Mouse (Mus musculus): Measurements from ENCODE around the gene Thsd7b. TPM values are rescaled to one million over a fixed set of nuclear protein-coding genes. Genes with fewer than 3 reads are reported as not detected.
"Not testable (repeated sequence)": the region's sequence is repeated elsewhere in the genome, so short reads cannot be mapped to it uniquely, and the experiment has no call there.

The Thsd7b gene
- polyA plus RNA-seq, 1 experiment, result 4.2 TPM

GRCm38 (mm10) chr1:129619440-129620301 is 346.6 kb downstream of the Thsd7b start:
- no peak for DNase-seq (ENCODE audit: extremely low spot score in 1 of 2, low spot score in 1 of 2)

- DNase-seq (ENCODE audit: extremely low spot score in 1 of 2, low spot score in 1 of 2), result no peak
Measured at GRCm38 (mm10) chr1:129624519-129624918, 351.4 kb downstream of the Thsd7b start.

- peak in 1 of 2 experiments; percentile 44 for DNase-seq (ENCODE audit: extremely low spot score in 1 of 2, low spot score in 1 of 2)
Measured at GRCm38 (mm10) chr1:129635146-129635545, 362.0 kb downstream of the Thsd7b start.

DNA sequence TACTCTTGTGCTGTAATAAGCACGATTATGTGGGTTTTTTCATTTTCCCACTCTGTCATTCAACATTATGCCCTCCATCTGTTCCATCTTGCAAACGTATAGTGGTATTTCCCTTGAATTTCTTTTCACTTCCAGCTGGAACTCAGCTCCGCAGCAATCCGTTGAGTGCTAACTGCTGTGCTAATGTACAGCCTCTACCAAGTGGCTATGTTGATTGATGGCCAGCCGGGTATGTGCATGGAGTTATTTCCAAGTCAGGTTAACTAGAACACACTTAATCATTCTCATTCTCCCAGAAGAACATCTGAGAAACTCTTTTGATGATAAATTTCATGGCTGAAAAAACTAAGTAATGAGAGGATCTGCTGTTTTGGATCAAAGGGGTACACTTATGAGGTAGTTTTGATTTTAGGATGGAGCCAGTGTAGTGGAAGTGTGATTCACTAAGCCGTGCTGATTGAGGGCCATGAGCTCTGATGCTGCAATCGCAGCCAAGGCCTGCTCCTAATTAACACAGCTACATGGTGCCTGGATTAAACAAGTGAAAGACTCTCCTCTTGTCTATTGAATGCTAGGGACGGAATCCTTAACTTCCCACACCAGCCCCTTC is 371.3 kb downstream of the Thsd7b start:
- DNase-seq (ENCODE audit: extremely low spot score in 1 of 2, low spot score in 1 of 2), result no peak

DNA sequence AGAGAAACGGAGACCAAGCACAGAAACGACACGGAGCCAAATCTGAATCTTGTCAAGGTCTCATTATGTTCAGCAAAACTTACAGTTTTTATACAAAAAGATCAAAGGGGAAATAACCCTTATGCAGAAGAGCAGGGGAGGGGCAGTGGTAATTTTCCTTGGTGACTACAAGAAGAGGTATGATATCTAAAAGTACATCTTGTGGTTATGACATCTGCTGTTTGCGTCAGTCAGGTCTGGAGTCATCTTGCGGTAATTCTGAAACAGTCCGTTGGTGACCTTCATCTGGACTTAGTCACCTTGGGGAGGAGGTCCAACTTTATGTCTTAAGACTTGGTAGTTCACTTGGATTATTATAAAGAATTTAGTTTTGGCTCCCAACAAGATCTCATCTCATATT is 378.3 kb downstream of the Thsd7b start:
- not testable (repeated sequence) for DNase-seq (ENCODE audit: extremely low spot score in 1 of 2, low spot score in 1 of 2)

GRCm38 (mm10) chr1:129658045-129658444 is 384.9 kb downstream of the Thsd7b start:
- peak; percentile 4 to 40 for DNase-seq (ENCODE audit: extremely low spot score in 1 of 2, low spot score in 1 of 2)

DNA sequence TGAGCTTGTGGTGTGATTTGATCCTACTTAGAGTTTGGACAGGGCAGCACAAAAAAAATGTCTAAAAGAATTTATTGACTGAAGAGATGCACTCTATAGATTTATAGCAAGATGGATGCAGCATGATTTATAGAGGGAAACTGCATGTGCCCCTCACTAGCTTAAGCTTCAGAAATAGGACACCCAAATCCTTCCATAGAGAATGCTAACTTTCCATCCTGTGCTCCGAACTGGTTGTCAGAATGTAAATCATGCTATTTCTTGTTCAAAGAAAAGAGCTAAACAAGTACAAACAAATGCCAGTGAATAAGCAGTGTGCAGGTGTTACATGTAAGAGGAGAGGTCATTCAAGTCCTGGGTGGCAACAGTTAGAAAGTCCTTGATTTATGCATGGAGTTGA is 402.8 kb downstream of the Thsd7b start:
- DNase-seq (ENCODE audit: extremely low spot score in 1 of 2, low spot score in 1 of 2), result no peak

DNA sequence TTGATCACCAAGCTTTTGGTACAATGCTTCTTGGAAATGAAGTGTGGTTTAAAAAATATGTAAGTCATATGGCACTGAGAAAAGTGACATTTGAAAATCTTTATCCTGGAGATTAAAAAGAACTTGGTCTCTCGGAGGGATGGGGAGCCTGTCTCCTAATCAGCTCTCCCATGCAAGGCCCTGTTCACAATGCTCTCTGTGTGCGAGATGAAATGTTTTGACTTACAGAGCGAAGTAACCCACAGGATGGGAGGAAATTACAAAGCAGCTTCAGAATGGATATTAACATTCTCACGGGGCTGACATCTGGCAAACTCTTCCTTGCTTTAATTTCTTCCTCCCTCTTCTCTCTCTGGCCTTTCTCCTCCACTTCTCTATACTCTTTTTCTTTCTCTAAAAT is 405.7 kb downstream of the Thsd7b start:
- no peak for DNase-seq (ENCODE audit: extremely low spot score in 1 of 2, low spot score in 1 of 2)

DNA sequence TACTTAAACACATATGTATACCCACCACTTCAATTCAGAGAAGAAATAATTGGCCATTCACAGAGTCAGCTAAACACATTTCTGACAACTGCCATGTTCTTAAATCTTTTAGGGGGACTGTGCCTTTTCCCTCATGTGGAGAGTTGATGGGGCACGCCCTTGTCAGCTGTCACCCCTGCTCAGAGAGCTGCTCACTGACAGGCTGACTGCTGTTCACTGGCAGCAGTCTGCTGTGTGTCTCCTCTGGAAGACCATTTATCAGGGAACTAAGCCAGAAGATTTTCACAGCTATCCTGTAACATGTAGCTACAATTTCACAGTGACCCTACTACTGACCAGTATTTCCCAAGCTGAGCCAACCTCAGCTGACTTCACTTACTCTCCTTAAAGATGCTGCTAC is 432.6 kb downstream of the Thsd7b start:
- DNase-seq (ENCODE audit: extremely low spot score in 1 of 2, low spot score in 1 of 2), result no peak

DNA sequence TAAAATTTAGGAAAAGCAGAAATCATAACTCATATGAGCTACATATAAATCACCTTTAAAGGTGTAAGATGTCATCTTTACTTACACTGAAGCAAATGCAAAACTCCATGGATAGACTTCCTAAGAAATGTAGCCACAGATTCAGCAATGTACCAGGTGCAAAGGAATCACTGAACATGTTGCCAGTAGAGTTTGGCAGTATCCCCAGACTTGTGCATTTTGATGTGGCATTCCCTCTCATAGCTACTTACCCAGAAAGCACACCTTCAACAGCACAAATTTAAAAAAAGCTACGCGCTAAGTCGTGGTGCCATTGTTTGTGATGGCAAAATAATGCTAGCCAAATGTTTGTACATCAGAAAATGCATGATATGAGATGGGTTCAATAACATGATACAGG is 439.6 kb downstream of the Thsd7b start:
- DNase-seq (ENCODE audit: extremely low spot score in 1 of 2, low spot score in 1 of 2), result peak; percentile 26 to 70

DNA sequence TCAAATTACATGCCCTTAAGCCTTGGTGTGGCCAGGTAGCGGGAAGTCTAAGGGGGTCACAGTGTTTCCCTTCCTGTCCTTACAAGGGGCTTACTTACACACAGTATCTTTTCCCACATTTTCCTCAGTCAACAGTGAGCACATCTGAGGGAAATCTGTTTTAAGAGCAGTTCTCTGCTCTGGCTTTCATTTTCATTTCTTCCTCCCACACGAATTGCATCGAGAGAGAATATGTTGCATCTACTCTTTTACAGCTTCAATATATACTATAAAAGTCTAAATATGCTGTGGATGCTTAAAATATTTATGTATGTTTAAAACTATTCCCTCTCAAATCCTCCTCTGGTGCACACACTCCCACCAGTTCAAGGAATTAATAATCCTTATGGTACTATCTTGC is 440.5 kb downstream of the Thsd7b start:
- peak in 1 of 2 experiments; percentile 16 for DNase-seq (ENCODE audit: extremely low spot score in 1 of 2, low spot score in 1 of 2)

- DNase-seq (ENCODE audit: extremely low spot score in 1 of 2, low spot score in 1 of 2), result no peak
Measured at GRCm38 (mm10) chr1:129719592-129719991, 446.5 kb downstream of the Thsd7b start.

GRCm38 (mm10) chr1:129731991-129732390 is 458.9 kb downstream of the Thsd7b start:
- DNase-seq (ENCODE audit: extremely low spot score in 1 of 2, low spot score in 1 of 2), result no peak

DNA sequence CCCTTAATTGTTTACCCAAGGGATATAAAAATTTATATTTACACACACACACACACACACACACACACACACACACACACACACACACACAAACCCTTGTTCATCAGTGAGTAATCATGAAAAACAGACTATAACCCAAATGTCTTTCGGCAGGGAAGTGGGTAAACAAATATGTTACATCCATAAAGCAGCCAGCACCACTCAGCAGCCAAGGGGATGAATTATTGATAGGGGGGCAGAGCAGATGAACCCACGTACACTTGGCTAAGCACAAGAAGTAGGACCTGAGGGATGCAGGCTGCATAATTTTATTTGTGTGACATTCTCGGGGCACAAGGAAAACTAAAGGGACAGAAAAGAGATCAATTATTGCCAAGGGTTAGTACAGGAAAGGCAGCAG is 474.5 kb downstream of the Thsd7b start:
- DNase-seq (ENCODE audit: extremely low spot score in 1 of 2, low spot score in 1 of 2), result no peak

DNA sequence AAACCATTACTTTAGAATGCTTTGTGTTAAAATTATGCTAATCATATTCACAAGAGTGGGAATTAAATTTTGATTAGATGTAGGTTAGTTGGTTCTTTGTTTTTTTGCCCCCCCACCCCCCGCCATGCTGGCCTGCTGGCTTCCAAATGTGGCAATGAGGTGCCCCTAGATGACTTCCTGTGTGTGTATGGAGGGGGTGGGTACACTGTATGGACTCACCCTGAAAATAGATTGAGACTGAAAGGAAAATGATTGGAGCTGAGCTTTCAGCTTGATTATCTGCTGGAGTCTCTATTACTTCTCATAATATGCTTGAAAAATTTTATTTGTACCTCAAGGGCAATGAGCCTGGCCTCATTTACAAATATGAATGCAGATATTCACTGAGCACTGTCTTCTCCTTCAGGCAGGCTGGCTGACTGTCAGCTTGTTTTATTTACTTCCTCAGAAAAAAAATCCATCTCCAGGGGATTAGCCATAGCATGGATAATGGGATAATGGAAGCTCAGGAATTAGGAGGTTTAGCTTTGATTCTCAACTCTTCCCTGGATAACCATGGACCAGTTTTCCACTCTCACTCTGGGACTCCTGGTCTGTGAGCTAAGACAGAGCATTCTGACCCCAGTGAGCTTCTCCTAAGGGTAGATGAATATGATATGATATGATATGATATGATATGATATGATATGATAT is 483.6 kb downstream of the Thsd7b start:
- DNase-seq (ENCODE audit: extremely low spot score in 1 of 2, low spot score in 1 of 2), result no peak

DNA sequence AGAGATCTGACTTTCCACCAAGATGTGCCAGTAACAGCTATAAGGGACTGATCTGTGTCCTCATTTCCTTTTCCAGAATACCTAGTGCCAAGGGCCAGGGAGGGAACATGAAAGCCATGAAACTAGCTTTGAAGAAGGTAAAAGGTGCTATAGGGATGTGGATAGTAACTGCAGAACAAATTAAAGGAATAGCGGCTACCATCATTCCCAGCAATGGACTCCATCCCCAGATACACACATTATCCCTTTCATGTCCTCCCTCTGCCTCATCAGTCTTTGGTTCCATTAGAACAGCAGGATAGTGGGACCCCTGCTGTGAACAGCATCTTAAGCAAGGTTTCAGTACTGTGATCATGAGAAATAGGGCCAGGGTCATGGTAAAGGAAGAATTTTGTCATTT is 485.9 kb downstream of the Thsd7b start:
- no peak for DNase-seq (ENCODE audit: extremely low spot score in 1 of 2, low spot score in 1 of 2)

DNA sequence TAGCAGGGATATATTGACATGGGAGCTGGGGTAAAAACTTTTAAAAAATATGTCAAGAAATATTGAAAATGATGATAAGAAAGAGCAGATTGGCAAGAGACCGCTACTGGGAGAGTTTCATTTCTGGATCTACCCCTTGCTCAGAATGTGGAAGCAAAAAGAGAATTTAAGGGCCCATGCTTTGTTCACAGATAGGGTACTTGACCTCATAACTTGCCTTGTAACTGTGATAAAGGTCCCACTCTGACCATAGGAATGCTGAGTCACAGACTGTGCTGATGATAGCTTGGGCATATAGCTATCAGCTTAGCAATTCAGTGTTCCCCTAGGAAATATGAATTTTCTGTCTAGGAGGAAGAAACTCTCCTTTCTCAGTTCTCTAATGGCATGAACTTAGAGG is 488.1 kb downstream of the Thsd7b start:
- DNase-seq (ENCODE audit: extremely low spot score in 1 of 2, low spot score in 1 of 2), result no peak

GRCm38 (mm10) chr1:129764748-129765147 is 491.6 kb downstream of the Thsd7b start:
- no peak for DNase-seq (ENCODE audit: extremely low spot score in 1 of 2, low spot score in 1 of 2)

DNA sequence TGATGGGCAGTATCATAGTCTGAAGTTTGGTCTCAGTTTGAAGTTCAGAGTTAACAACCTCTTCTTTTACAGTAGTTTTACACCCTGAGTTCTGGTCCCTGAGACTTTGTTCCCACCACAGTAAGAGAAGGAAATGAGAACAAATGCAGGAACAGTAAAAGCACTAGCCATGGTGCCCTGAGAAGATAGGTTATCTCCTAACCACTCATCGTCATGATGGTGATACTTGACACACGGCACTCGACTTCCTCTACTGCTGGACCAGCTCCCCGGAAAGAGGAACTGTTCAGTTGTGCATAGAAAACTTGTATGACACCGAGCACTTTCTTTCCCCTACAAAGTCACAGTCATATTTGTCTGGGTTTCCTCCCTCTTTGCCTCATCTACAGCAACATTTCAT is 504.0 kb downstream of the Thsd7b start:
- DNase-seq (ENCODE audit: extremely low spot score in 1 of 2, low spot score in 1 of 2), result no peak

DNA sequence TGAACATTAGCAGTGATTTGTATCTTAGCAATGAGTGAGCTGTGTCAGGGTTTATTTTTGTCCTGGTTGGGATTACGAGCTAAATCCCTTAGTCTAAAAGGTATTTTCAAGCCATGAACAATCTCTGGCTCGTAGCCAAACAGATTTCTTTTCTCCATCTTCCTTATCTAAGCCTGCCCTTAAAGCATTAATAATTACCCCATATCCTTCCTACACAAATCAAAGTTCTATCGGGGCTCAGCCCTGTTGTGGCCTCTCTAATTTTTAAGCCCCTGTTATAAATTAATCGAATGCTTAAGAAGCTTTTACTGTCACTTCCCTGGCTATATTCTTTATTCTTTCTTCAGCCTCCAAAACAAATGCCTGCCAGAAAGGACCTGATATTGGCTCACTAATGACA is 506.4 kb downstream of the Thsd7b start:
- DNase-seq (ENCODE audit: extremely low spot score in 1 of 2, low spot score in 1 of 2), result no peak

DNA sequence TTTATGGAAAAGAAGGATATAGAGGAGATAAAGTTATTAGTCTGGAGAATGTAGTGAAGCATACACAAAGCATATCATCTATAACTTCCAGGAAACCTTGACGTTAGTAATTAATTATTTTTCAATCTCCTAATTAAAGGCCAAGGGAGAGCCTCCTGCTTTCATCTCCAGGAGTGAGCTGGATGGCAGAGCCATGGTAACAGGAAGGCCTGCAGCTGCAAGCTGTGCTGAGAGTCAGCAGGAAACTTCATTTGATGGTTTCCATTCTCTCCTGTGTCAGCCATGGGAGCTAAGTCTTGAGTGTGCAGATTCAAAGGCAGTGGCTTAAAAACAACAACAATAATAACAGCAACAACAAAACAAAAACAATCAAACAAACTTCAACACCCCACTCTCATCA is 507.5 kb downstream of the Thsd7b start:
- no peak for DNase-seq (ENCODE audit: extremely low spot score in 1 of 2, low spot score in 1 of 2)

DNA sequence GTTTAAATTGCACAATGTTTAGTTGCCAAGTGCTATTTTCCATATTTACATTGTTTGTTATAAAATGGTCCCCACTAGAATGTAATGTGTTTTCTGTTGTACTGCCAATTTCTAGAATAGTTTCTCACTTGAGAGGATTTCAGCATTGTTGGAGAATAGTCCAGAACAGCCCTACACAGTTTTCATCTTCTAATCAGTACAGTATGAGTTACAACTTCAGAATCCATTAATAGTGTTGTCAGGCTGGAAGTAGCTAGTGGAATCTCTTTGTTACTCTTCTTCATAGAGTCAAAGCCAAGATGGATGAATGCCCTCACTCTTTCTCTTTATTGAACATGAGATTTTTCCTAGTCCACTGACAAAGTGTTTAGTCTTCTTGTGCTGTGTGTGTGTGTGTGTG is 525.4 kb downstream of the Thsd7b start:
- no peak for DNase-seq (ENCODE audit: extremely low spot score in 1 of 2, low spot score in 1 of 2)
